Mouse (Mus musculus) hindbrain, embryonic 16.5 days (tissue): ENCODE measurements at regions not wholly inside any gene's neighbourhood (a gene's known extent, or its start where the extent isn't known, plus 50 kb on each side); places are given as distances from the start of the nearest gene placed in this dataset.

Experiments
- ATAC-seq: fragments of 200-750 bp; cut with Nextera tagmentation; 2 replicates; pipeline ENCODE4 v1.8.0; 2017; ENCODE audit warnings: moderate TSS enrichment, moderate library complexity
- H3K27ac ChIP-seq: fragments of 300-500 bp; sonication (generic); 2 replicates; pipeline ENCODE4 v1.5.1; 2014; ENCODE audit warnings: low read depth, mild to moderate bottlenecking, control low read depth, low read length, moderate library complexity
- H3K27me3 ChIP-seq: fragments of 300-500 bp; sonication (generic); replicated peaks from 2 replicates; pipeline ENCODE4 v1.6.1; 2014; ENCODE audit warnings: low read length; ENCODE audit not compliant: control insufficient read depth, insufficient read depth
- H3K36me3 ChIP-seq: fragments of 300-500 bp; sonication (generic); 2 replicates; pipeline ENCODE4 v1.6.1; 2014; ENCODE audit warnings: mild to moderate bottlenecking, low read length, moderate library complexity, mixed read lengths; ENCODE audit not compliant: control insufficient read depth, insufficient read depth
- H3K4me1 ChIP-seq: fragments of 300-500 bp; sonication (generic); 2 replicates; pipeline ENCODE4 v1.6.1; 2014; ENCODE audit warnings: low read depth, low read length; ENCODE audit not compliant: control insufficient read depth, insufficient read depth
- H3K4me2 ChIP-seq: fragments of 300-500 bp; sonication (generic); 2 replicates; pipeline ENCODE4 v1.6.1; 2014; ENCODE audit warnings: mild to moderate bottlenecking, low read length, control low read depth, moderate library complexity
- H3K4me3 ChIP-seq: fragments of 300-500 bp; sonication (generic); 2 replicates; pipeline ENCODE4 v1.5.1; 2014; ENCODE audit warnings: mild to moderate bottlenecking, low read length, control low read depth, moderate library complexity
- H3K9ac ChIP-seq: fragments of 300-500 bp; sonication (generic); 2 replicates; pipeline ENCODE4 v1.6.1; 2014; ENCODE audit warnings: low read depth, mild to moderate bottlenecking, control low read depth, low read length, moderate library complexity
- H3K9me3 ChIP-seq: fragments of 300-500 bp; sonication (generic); 2 replicates; pipeline ENCODE4 v1.6.1; 2014; ENCODE audit warnings: mild to moderate bottlenecking, low read length, moderate library complexity; ENCODE audit not compliant: control insufficient read depth
- WGBS: fragments of 180-500 bp; shearing (Covaris S2); extraction: QIAGEN DNeasy Blood & Tissue Kit; methylation state at CpG from one replicate; pipeline ENCODE4 v1.1.7; 2014; 5-methylcytosine and 5-hydroxymethylcytosine counted together

- Histone ChIP-seq H3K9me3 (peaks cover 4% of the 10 kb centered on the region; the same call in 1 of the 2 replicates), H3K36me3 (no peaks in the 10 kb centered on the region), H3K9ac (no peak overlapping the region), H3K27me3 (no peaks in the 10 kb centered on the region), H3K4me3 (no peak overlapping the region), H3K4me2 (no peak overlapping the region), H3K27ac (no peak overlapping the region), H3K4me1 (no peaks in the 10 kb centered on the region)
- WGBS, result 83% methylated on average over 5 of the region's 5 CpGs
- no peak for ATAC-seq
Measured at GRCm38 (mm10) chr14:120127481-120127880, 85.2 kb upstream of the Oxgr1 start.

DNA sequence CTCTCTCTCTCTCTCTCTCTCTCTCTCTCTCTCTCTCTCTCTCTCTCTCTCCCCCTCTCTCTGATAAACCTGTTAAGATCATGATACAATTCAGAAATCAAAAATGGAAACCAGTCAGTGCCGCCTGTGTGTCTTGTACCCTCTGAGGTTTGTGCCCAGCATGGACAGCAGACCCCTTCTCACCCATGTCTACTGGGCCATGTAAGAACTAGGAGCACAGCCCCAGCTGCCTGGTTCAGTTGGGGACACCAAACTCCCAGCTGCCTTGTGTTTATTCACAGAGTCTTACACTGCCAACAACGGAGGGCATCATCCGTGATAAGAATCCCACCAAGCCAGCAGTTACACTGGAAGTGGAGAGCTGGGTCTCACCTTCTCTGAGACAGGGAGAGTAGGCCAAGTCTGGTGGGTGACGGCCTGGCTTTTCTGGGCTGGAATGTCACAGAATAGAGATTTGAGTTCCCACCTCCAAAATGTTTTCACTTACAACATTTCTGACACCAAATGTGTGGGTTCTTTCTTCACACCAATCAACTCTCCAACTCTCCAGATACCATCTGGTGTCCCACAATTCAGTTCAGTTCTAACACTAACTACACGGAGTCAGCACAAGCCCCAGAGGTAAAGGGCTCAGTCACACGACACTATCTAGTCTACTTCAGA lies 92.2 kb upstream of the Oxgr1 start:
- no peak overlapping the region for H3K4me2 ChIP-seq
- H3K27ac ChIP-seq, result no peak overlapping the region
- no peak overlapping the region for H3K4me3 ChIP-seq
- WGBS, result 83% methylated on average over 6 of the region's 6 CpGs
- H3K36me3 ChIP-seq, result no peaks in the 10 kb centered on the region
- H3K27me3 ChIP-seq, result no peaks in the 10 kb centered on the region
- H3K9ac ChIP-seq, result no peak overlapping the region
- ATAC-seq, result no peak
- no peaks in the 10 kb centered on the region for H3K9me3 ChIP-seq
- H3K4me1 ChIP-seq, result 0 out of 2 replicates have a peak, but pooled peaks cover 3% of the 10 kb centered on the region

GRCm38 (mm10) chr14:120135198-120135597 lies 93.0 kb upstream of the Oxgr1 start:
- no peak for ATAC-seq
- 0 out of 2 replicates have a peak, but pooled peaks cover 3% of the 10 kb centered on the region for H3K4me1 ChIP-seq
- no peak overlapping the region for H3K4me3 ChIP-seq
- H3K9me3 ChIP-seq, result no peaks in the 10 kb centered on the region
- H3K9ac ChIP-seq, result no peak overlapping the region
- H3K4me2 ChIP-seq, result no peak overlapping the region
- no peaks in the 10 kb centered on the region for H3K27me3 ChIP-seq
- no peaks in the 10 kb centered on the region for H3K36me3 ChIP-seq
- no peak overlapping the region for H3K27ac ChIP-seq
- WGBS, result 72% methylated on average over 5 of the region's 5 CpGs

GRCm38 (mm10) chr14:120136736-120137135 lies 94.5 kb upstream of the Oxgr1 start:
- no peak for ATAC-seq
- 85% methylated on average over 8 of the region's 8 CpGs for WGBS

GRCm38 (mm10) chr14:120137680-120138136 lies 95.5 kb upstream of the Oxgr1 start:
- peak; percentile 93 for ATAC-seq
- no peaks in the 10 kb centered on the region for H3K36me3 ChIP-seq

More at GRCm38 (mm10) chr14:120136736-120137135, 94.5 kb upstream of the Oxgr1 start:
- Histone ChIP-seq H3K4me2 (no peak overlapping the region), H3K4me1 (peaks cover 11% of the 10 kb centered on the region), H3K27me3 (no peaks in the 10 kb centered on the region), H3K36me3 (no peaks in the 10 kb centered on the region), H3K9ac (no peak overlapping the region), H3K9me3 (no peaks in the 10 kb centered on the region), H3K4me3 (no peak overlapping the region), H3K27ac (no peak overlapping the region)

GRCm38 (mm10) chr14:120138546-120138945 lies 96.3 kb upstream of the Oxgr1 start:
- H3K4me3 ChIP-seq, result no peak overlapping the region
- 77% methylated on average over 5 of the region's 5 CpGs for WGBS
- no peaks in the 10 kb centered on the region for H3K9me3 ChIP-seq
- no peak overlapping the region for H3K9ac ChIP-seq
- H3K27ac ChIP-seq, result no peak overlapping the region
- H3K4me2 ChIP-seq, result no peak overlapping the region
- no peaks in the 10 kb centered on the region for H3K27me3 ChIP-seq
- no peaks in the 10 kb centered on the region for H3K36me3 ChIP-seq
- H3K4me1 ChIP-seq, result peaks cover 11% of the 10 kb centered on the region
- no peak for ATAC-seq

More at GRCm38 (mm10) chr14:120137680-120138136, 95.5 kb upstream of the Oxgr1 start:
- H3K27ac ChIP-seq, result no peak overlapping the region
- WGBS, result under 1% methylated on average over 21 of the region's 21 CpGs
- H3K4me2 ChIP-seq, result peak overlapping the region; percentile 34
- no peaks in the 10 kb centered on the region for H3K9me3 ChIP-seq
- H3K27me3 ChIP-seq, result no peaks in the 10 kb centered on the region
- H3K9ac ChIP-seq, result no peak overlapping the region
- peak overlapping the region; percentile 11 for H3K4me3 ChIP-seq
- H3K4me1 ChIP-seq, result peaks cover 11% of the 10 kb centered on the region

GRCm38 (mm10) chr14:120139256-120139655 lies 97.0 kb upstream of the Oxgr1 start:
- no peaks in the 10 kb centered on the region for H3K9me3 ChIP-seq
- H3K4me1 ChIP-seq, result peaks cover 11% of the 10 kb centered on the region
- H3K27ac ChIP-seq, result no peak overlapping the region
- H3K4me2 ChIP-seq, result no peak overlapping the region
- ATAC-seq, result no peak
- no peak overlapping the region for H3K4me3 ChIP-seq
- no peak overlapping the region for H3K9ac ChIP-seq
- WGBS, result 85% methylated on average over 14 of the region's 14 CpGs
- H3K36me3 ChIP-seq, result no peaks in the 10 kb centered on the region
- H3K27me3 ChIP-seq, result no peaks in the 10 kb centered on the region

GRCm38 (mm10) chr14:120139671-120140071 lies 97.4 kb upstream of the Oxgr1 start:
- Histone ChIP-seq H3K4me1 (peaks cover 11% of the 10 kb centered on the region), H3K27ac (no peak overlapping the region), H3K4me2 (no peak overlapping the region), H3K36me3 (no peaks in the 10 kb centered on the region), H3K4me3 (no peak overlapping the region), H3K9ac (no peak overlapping the region), H3K9me3 (no peaks in the 10 kb centered on the region), H3K27me3 (no peaks in the 10 kb centered on the region)
- 33% methylated on average over 16 of the region's 16 CpGs for WGBS
- ATAC-seq, result no peak

- H3K4me3 ChIP-seq, result no peak overlapping the region
- no peaks in the 10 kb centered on the region for H3K36me3 ChIP-seq
- no peaks in the 10 kb centered on the region for H3K27me3 ChIP-seq
- no peak overlapping the region for H3K27ac ChIP-seq
- 86% methylated on average over 8 of the region's 8 CpGs for WGBS
- peaks cover 11% of the 10 kb centered on the region for H3K4me1 ChIP-seq
- H3K9me3 ChIP-seq, result no peaks in the 10 kb centered on the region
- H3K4me2 ChIP-seq, result no peak overlapping the region
- ATAC-seq, result no peak
- H3K9ac ChIP-seq, result no peak overlapping the region
Measured at GRCm38 (mm10) chr14:120140211-120140610, 98.0 kb upstream of the Oxgr1 start.
